Mouse (Mus musculus): Measurements from ENCODE around the gene Lamc3.

DNA sequence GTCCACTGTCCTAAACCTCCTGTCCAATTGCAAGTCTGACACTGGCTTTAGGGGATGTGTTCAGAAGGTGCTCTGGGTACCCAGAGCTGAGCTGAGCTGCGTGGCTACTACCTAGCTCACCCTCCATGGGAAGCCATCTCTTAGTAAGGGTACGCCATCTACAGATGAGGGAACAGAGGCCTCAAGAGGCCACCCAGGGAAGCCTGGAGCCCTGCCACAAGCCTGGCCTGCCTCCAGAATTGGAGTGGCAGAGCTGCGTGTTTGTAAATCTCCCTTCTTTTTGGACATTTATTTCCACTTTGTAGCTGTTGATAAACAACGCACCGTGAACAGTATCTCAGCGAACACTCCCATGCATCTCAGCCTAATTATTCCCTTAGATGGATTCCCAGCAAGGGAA, 29.9 kb upstream of the Lamc3 start:
- TF ChIP-seq CTCF (IDR thresholded peaks at IDR 0.05; ENCODE audit: low read depth, low read length) (no peak), POLR2A (IDR thresholded peaks at IDR 0.05; ENCODE audit: extremely low read depth, insufficient read depth, low read length) (no peak)
